Mouse (Mus musculus) left cerebral cortex, adult 8-10 months (tissue): ENCODE measurements at regions not wholly inside any gene's neighbourhood (a gene's known extent, or its start where the extent isn't known, plus 50 kb on each side); places are given as distances from the start of the nearest gene placed in this dataset.

Source experiments
- DNase-seq, 2 experiments: peaks; one replicate each; pipeline ENCODE4 v3.0.0; 2022; ENCODE audit warnings: low spot score in 2 of 2

DNA sequence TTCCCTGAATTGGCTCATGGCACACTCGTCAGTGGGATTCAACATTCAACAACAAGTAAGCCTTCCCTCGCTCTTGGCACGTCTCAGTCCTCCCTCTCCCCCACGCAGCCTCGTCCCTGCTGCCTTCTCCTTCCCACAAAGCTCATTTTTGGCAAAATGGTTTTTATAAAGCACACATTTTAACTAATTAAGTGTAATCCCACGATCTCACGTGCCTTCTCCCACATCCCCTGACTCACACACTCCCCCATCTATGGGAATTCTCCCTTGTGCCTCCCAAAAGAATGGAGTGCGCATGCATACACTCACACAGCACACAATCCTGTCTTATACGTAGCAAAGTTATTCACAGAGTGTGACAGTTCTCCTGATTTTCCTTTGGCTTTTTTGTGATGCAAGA, 288.5 kb downstream of the Cd83 start:
- peak; percentile 46 to 79 for DNase-seq

DNA sequence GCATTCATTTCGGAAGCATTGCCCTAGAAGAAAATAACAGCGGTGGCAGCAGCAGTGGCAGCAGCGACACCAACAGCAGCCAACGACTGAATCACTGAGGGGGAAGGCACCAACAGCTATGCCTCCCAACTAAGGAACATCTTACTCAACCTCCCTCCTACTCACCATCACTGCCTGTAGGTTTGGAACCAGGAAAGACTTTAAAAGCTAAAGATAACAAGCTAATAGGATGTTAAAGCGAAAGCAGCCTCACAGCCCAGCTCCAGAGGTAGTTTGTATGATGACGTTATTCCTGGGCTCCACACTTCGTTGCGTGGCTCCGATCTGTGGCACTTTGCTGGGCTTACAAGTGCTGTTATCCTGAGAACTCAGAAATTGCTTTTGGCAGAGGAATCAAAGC, 289.6 kb downstream of the Cd83 start:
- DNase-seq: peak; percentile 24 to 84

DNA sequence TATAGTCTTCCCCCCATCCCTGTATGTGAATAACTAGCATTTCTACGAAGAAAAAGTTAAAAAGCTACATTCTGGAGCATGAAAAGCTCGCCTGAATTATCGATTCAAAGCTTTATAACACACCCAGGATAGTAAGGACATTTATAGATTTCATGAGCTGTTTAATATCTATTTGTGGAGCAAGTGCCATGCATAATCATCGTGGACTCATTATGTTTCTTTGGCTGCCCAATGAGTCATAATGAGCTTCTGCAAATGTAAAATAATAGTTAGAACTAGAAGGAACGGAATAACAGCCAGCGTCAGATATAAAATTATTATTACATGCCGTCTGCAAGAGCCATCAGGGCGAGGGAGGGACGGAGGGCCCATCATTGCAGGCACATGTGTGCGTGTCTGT, 292.4 kb downstream of the Cd83 start:
- no peak for DNase-seq

DNA sequence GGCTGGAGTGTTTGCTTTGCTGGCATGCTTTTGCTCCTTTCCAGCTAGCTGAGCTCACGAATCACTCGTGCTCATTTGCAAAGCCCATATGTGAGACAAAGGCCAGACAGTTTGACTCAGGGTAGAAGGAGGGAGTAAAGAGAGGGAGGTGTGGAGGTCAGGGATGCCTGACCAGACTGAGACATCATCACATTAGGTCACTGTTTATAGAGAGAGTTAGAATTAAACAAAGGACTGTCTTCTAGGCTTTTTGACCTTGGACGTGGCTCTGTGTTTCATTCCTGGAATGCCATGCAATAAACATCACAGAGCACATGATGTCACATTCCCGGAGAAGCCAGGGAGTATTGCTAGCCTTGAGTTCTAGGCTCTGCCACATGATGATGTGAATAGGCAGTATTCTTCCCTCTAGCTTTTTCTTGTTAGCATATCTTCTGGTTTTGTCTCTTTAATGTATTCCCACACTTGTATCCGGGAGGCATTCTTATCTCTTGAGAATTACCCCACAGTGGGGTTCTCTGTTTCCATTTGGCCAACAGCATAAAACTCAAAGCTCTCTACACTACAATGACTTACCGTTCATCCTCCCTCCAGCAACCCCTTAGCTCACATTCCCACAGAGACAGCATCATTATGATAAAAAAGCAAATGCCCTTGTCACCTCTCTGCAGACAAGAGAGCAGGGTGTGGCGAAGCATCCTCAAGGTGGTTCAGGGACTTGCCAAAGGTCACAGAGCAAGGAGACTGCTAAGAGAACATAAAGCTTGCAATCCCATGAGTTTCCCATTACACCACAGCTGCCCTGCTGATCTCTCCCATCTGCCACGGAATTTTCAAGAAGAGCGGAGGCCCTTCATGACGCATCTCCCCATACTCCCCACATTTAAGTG, 301.3 kb downstream of the Cd83 start:
- DNase-seq: no peak

DNA sequence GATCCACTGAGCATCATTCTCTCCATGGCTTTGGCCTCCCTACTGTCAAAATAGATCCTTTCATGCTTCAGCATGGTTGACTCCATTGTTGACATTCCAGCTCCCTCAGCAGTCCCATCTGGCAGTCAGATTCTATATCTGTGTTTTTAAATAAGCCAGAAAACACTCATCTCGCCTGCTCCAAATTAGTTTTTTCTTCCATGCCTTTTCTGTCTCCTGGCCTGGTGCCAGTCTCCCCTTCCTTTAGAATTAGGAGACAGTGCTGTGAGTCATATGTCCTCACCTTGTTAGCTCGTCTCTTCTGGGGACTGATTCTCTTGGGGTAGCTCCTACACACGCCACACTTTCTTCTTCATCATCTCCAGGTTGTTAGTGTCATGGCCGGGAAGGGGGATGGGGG, 302.2 kb downstream of the Cd83 start:
- DNase-seq: peak in 1 of 2 experiments; percentile 46

DNA sequence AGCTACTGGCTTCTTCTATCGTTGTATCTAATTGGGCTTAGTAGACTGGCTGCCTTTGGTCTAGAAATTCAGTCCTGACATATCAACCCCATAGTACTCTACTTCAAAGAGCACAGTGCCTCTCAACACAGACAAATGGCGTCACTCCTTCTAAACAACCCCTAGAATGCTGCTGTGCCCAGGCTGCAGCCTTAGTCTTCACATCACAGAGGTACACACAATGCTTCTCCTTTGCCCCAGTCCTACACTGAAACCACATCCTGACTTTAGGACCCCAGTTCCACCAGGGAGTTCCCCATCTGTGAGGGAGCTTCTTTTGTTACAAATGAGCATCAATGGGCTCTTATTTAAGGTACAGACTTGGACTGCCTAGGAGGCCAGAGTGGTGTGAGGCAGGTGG, 312.6 kb downstream of the Cd83 start:
- DNase-seq: no peak

DNA sequence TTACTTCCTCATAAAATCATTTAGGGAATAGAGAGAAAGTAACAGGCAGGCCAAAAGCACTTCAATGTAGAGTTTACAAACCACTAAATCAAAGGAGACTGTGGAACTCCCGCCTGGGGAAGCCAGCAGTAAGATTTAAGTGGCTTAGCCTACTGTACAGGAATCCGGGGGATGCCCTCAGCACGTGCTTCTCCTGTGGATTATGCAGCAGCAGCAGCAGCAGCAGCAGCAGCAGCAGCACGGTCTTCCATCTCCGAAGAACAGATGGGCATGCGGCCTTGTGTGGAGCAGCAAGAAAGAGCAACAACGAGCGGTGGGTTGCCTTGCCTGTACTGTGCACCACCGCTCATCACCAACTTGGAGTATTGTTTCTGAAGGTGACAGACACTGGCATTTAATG, 314.9 kb downstream of the Cd83 start:
- DNase-seq: no peak

DNA sequence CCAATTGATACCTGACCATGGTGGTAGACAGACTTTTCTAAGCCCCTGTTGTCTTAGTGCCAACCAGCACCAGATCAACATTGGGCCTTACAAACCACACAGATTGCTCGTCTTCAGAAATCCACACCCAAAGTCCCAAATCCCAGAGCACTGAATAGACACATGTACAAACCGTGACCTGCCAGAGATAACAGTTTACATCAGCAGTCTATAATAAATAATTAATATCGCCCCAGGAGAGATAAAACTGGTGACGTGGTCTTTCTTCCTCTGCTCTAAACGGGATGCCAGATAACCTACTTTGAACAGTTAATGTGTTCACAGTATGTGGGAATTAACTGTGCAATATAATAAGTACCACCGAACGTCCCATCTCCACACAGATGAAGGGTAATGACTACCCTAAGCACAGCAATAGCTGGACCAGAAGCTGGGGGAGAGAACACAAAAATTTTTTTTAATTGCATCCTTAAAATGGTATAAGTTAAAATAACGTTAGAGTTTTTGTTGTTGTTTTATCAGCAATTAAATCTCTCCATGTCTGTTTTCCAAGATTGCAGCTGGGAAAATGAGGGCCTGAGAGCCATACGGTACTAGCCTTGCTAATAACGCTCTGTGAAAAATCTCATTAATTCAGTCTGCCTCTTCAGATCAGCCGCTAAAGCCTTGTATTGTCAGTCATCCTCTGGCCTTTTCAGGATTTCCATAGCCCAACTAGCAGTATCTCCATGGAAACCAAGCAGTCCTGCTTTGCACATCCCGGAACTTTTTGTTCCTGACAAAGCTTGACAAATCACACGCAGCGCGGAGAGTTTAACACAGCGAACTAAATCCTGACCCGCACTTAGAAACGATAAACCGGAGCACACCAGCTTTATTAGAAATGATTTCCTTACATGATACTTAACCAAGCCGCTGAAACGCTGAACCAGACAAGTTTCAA, 315.8 kb downstream of the Cd83 start:
- DNase-seq: peak in 1 of 2 experiments; percentile 38

DNA sequence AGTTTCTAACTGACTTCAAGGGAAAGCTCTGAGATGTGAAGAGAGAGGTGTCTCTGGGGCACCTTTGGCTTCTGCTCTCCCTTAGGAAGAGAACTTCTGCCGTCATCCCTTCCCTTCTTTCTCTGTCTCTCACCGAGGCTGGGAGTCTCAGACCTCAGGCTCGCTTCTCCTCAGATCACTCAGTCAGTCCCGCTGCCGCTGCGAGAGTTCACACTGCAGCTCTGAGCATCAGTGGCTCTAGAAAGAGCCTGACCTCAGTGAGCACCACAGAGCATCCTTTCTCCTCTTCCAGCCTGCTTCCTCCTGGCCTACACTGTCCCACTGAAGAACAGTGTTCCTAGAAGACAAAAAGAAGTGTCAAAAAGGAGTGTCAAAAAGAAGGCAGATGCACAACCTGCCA, 316.6 kb downstream of the Cd83 start:
- DNase-seq: no peak

DNA sequence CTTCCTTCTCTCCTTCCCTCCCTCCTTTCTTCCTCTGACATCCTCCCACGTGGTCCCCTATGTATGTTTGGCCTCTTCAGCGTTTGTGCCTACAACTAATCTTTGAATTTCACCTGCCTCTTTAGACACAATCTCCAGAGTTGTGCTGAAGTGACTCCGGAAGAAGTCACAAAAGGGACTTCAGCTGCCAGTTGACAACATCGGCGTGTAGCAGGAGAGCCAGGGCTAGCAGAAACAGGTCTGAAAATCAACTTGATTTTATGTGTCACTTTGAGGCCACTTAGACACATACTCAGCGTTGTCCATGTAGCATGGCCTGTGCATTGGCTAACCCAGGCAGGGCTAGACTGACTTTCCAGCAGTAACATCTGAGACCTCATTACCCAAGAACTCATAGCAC, 317.2 kb downstream of the Cd83 start:
- no peak for DNase-seq

DNA sequence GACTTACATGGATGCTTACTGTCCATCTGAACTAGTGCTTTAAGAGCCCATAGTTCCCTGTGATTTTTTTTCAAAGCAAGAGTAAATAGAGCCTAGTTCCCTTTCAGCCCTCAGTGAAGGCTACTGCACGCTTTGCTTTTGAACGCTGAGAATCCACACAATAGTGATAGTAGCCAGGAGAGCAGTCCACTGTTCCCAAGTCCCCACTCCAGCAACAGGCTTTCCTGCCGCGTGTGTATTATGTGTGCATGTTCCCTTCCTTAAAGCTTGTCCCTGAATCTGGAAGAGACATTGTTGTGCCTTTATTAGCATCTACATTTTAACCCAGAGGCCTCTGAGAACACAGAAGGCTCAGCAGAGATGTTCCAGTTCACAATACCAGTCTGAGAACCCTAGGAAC, 317.7 kb downstream of the Cd83 start:
- no peak for DNase-seq

DNA sequence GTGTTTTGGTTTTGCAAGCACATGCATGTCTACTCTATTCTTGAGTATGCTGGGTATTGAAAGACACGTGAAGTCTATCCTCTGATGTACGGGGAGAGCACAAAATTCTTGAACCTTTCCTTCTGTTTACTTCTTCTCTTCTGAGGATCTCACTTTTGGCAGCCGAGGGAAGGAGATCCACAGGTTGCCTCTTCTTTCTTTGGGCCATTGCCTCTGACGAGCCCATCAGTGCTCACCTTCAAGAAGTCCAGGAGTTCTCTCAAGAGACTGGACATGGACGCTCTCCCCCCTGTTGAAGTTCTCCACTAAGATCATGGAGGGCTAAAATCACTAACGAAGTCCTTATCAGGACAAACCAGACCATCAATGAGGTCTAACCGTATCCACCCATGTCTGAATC, 318.8 kb downstream of the Cd83 start:
- DNase-seq: no peak

DNA sequence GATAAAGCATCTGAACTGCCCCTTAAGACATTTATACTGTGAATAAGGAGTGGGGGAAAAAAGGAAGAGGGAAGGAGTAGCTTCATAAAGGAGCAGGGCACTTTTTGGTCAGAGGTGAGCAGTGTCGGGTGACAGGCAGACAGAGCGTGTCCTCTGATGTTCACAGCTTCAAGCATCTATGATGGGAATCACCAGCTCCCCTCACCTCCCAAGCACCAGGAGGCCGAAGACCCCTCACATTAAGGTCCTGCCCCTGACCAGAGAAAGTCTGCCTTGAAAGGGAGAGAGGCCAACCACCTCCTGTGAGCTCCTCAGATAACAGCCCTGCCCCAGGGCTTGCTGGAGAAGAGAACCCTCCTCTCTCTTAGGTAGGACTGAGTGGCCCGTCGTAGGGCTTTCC, 320.6 kb downstream of the Cd83 start:
- DNase-seq: no peak

DNA sequence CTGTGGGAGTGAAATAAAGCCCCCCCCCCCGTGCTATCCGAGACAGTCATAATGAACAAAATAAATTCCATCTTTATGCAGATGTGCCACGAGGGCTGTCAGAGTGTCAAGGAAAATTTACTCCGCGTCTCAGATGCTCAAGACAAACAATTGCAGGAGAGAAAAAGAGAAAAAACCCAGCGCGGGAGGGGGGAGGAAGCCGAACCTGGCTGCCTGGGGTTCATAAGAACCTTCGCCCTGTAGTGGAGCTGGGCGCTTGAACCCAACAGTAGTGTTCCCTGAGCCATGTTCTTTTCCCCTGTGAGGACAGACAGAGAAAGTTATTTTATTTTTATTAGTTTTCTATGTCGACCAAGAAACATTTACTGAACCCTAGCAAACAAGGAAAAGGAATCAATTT, 324.1 kb downstream of the Cd83 start:
- no peak for DNase-seq

DNA sequence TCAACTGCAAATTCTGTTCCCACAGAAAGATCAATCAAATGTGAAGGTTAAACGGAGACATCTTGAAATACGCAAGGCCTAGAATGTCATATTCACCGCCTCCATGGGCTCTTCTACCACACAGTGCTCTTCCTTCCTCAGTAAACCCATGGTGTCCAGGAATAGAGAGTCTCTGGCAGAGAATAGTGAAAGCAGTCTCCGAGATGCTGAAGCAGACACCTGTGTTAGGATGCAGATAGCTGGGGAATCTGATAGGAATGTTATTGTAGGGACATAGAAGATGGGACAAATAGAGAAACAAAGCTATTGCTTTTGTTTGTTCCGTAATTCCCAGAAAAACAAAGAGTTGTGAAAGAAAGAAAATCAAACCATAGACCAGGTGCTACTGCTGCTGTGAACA, 328.5 kb downstream of the Cd83 start:
- DNase-seq: no peak

DNA sequence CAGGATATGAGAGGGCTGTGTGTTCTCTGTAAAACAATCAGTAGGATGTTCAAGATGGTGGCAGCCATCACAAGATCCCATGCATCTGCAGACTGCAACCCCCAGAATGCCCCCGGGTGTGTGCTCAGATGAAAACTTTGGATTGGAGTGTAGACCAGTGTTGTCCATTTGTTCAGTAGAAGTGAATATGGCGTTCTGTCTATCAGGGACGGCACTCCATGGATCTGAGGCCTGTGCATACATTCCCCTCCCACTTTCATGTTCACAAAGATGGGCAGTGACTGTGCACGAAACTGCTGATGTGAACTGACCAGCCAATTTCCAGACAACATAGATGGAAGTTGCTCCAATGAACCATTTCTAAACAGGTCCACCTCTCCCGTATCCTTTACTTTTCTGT, 330.3 kb downstream of the Cd83 start:
- no peak for DNase-seq

DNA sequence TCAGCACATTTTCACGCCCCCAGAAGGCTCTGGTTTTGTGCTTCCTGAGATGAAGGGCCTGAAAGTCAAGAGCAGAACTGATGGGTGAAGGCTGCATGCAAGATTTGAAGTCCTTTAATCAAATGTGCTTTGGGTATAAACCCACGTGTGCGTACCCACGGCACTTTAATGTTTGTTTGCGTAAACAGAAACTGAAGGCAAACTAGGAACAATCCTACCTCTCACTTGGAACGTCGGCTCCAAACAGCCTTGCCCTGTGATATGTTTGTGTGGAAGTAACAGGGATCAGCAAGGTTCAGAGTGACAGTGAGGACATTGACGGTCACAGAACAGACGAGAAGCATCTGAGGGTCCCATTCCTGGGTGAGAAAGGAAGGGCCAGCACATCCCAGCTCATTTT, 333.3 kb downstream of the Cd83 start:
- no peak for DNase-seq

DNA sequence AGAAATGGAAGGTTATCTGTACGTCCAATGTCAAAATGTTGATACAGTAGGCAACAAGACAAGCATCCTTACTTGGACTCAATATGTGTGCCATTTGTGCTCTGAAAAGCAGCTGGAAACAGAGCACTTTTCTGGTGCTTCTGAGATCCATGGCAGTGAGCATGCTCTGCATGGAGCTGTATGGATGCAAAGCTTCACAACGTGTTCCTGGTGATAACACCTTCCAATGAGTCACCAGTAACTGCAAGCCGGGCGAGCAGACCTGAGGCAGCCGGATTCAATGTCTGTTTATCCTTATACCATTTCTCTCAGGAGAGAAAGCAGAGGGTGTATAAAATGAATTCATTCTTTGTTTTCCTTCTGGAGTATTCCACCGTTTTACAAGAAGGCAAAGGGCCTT, 334.3 kb downstream of the Cd83 start:
- DNase-seq: peak in 1 of 2 experiments; percentile 14

DNA sequence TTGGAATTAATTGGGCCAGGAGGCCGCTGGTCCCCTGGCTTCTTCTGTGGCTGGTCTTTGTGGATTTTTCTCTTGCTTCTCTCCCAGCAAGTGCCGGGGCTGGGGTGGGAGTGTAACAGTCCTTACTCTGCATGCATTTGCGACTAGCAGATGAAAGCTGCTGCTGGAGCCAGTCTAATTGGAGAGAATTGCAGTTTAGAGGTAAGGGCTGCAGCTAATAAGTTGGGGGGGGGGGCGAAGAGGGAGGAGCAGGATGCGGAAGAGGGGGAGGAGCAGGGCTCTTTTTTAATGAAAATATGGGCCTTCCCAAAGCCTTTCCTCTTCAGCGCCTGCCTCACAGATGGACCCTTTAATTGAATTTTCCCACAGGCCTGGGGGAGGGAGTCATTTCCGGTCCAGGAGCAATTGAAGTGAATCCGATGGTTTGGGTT, 336.7 kb downstream of the Cd83 start:
- no peak for DNase-seq

DNA sequence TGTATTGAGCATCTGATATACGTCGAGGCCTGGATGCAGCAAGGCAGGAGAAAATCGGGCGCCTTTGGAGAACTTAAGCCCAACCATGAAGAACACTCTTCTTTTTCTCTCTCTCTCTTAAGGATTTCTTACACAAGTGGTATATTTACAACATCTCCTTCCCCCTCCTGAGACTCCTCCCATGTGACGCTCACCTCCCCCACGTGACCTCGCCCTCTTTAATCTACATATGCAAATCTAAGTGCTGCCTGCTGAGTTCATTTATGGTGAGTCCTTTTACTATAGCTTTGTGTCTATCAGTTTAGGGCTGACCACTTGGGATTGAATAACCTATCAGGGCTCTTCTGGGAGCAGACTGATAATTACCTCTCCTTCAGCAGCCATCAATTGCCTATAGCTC, 337.4 kb downstream of the Cd83 start:
- no peak for DNase-seq

DNA sequence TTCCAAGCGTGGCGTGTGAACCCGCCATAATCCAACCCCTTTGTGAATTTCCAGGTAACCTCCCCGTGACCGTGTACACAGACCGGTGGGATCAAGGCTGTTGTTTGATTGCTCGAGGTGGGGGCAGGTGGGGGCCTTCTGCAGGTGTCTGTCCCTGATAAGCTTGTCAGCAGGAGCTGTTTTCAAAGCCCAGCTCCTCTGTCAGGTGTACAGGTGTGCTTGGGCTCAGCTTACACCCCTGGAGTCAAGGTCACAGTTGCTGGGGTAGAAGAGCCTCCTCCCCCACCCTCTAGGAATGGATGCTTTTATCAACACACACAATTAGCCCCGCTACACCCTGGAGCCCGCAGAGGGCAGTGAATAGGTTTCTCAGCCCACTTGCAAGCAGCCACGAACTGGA, 341.6 kb downstream of the Cd83 start:
- no peak for DNase-seq

DNA sequence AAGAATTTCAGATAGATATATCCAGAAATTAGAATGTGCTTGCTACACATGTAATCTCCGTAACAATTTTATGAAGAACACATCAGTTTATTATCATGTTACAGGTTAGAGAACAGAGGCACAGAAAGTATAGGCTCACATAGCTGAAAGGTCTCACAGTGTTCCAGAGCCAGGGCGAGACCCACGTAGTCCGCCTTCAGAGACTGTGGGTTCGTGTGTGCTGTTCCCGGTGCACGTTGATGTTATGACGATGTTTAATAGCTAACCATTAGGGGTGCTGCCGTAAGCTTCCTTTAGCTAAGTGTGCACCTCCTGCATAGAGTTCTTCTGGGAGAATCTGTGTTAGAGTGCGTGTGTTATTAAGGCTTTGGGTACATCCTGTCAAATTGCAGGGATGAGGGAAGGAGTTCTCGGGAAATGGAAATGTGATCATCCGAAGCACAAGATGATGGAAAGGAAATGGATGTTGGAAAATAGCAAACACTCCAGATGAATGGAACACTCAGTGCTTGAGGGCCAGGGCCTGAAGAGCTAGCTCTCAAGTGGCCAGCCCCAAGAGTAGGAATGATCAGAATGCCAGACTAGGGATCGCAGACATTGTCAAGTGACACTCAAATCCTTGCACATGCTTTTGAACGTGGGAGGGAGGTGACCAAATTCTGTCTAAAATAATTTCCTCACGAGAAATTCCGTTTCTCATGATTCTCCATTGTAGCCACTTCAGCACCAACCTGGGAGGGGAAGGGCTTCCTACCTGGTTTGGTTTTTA, 344.1 kb downstream of the Cd83 start:
- no peak for DNase-seq
